Mouse (Mus musculus) erythroblast, embryonic 14.5 days (primary cell): ENCODE measurements around the gene Fut1. TPM values are rescaled to one million over a fixed set of nuclear protein-coding genes. Genes with fewer than 3 reads are reported as not detected.

Source experiments
- H3K27me3 ChIP-seq: 2 replicates; pipeline ENCODE4 v1.6.1; 2012; ENCODE audit warnings: inconsistent platforms; ENCODE audit not compliant: control insufficient read depth
- H3K36me3 ChIP-seq: 2 replicates; pipeline ENCODE4 v1.6.1; 2012; ENCODE audit warnings: mild to moderate bottlenecking, inconsistent platforms; ENCODE audit not compliant: control insufficient read depth
- H3K4me1 ChIP-seq: 2 replicates; pipeline ENCODE4 v1.6.1; 2012; ENCODE audit warnings: inconsistent platforms; ENCODE audit not compliant: control insufficient read depth
- H3K4me3 ChIP-seq: replicated peaks from 2 replicates; pipeline ENCODE3; 2012; ENCODE audit warnings: moderate library complexity, mild to moderate bottlenecking, inconsistent platforms
- H3K9me3 ChIP-seq: 2 replicates; pipeline ENCODE4 v1.6.1; 2012; ENCODE audit warnings: low read length, inconsistent platforms, mixed read lengths; ENCODE audit not compliant: control insufficient read depth
- GATA1 ChIP-seq: IDR thresholded peaks from 2 replicates; pipeline ENCODE4 v1.6.1; 2012; ENCODE audit warnings: low read length, inconsistent platforms, mixed read lengths
- TAL1 ChIP-seq: IDR thresholded peaks from 3 replicates; pipeline ENCODE4 v1.6.1; 2012; ENCODE audit warnings: low read length, inconsistent platforms, mixed read lengths
- polyA plus RNA-seq: library from polyadenylated mRNA; stranded (reverse); fragments of >175 nt; gene quantifications from 2 replicates; pipeline ENCODE4 v1.2.3, GENCODE M21; 2012

Gene Fut1
- polyA plus RNA-seq, 1 experiment: not detected

GRCm38 (mm10) chr7:45597527-45597926 is 19.6 kb upstream of the Fut1 start:
- no peak for TF ChIP-seq TAL1
- TF ChIP-seq GATA1: no peak
- no peaks in the 10 kb centered on the region for H3K27me3 ChIP-seq
- no peaks in the 10 kb centered on the region for H3K9me3 ChIP-seq
- H3K4me3 ChIP-seq: no peak overlapping the region
- H3K36me3 ChIP-seq: no peaks in the 10 kb centered on the region
- peaks cover 2% of the 10 kb centered on the region for H3K4me1 ChIP-seq

GRCm38 (mm10) chr7:45598960-45599879 is 17.9 kb upstream of the Fut1 start:
- H3K9me3 ChIP-seq: no peaks in the 10 kb centered on the region
- TF ChIP-seq GATA1 (no peak), TAL1 (no peak)
- H3K4me3 ChIP-seq: no peak overlapping the region
- H3K4me1 ChIP-seq: peaks cover 1% of the 10 kb centered on the region
- H3K27me3 ChIP-seq: no peaks in the 10 kb centered on the region
- no peaks in the 10 kb centered on the region for H3K36me3 ChIP-seq

- Histone ChIP-seq H3K36me3 (no peaks in the 10 kb centered on the region), H3K27me3 (no peaks in the 10 kb centered on the region), H3K9me3 (no peaks in the 10 kb centered on the region), H3K4me3 (no peak overlapping the region), H3K4me1 (no peaks in the 10 kb centered on the region)
- TF ChIP-seq TAL1: no peak
- no peak for TF ChIP-seq GATA1
Observed at GRCm38 (mm10) chr7:45605704-45606289, 11.3 kb upstream of the Fut1 start.

GRCm38 (mm10) chr7:45609511-45609910 is 7.6 kb upstream of the Fut1 start:
- Histone ChIP-seq H3K4me3 (no peak overlapping the region), H3K4me1 (no peaks in the 10 kb centered on the region)
- no peak for TF ChIP-seq TAL1
- TF ChIP-seq GATA1: no peak

GRCm38 (mm10) chr7:45616277-45616676 is 812 bp upstream of the Fut1 start:
- Histone ChIP-seq H3K36me3 (no peaks in the 10 kb centered on the region), H3K9me3 (no peaks in the 10 kb centered on the region), H3K4me3 (no peak overlapping the region), H3K4me1 (no peaks in the 10 kb centered on the region), H3K27me3 (peaks cover 36% of the 10 kb centered on the region)
- TF ChIP-seq TAL1 (no peak), GATA1 (no peak)

More at GRCm38 (mm10) chr7:45609511-45609910, 7.6 kb upstream of the Fut1 start:
- Histone ChIP-seq H3K36me3 (no peaks in the 10 kb centered on the region), H3K9me3 (no peaks in the 10 kb centered on the region), H3K27me3 (no peaks in the 10 kb centered on the region)

- Histone ChIP-seq H3K4me3 (no peak overlapping the region), H3K4me1 (peaks cover 2% of the 10 kb centered on the region; the same call in 1 of the 2 replicates), H3K36me3 (no peaks in the 10 kb centered on the region), H3K27me3 (peaks cover 36% of the 10 kb centered on the region), H3K9me3 (no peaks in the 10 kb centered on the region)
- TF ChIP-seq TAL1 (no peak), GATA1 (no peak)
Observed at GRCm38 (mm10) chr7:45618316-45618715, 1.2 kb downstream of the Fut1 start.

GRCm38 (mm10) chr7:45619592-45619991 is 2.5 kb downstream of the Fut1 start:
- peaks cover 2% of the 10 kb centered on the region; the same call in 1 of the 2 replicates for H3K4me1 ChIP-seq
- H3K36me3 ChIP-seq: no peaks in the 10 kb centered on the region
- H3K9me3 ChIP-seq: no peaks in the 10 kb centered on the region
- TF ChIP-seq GATA1 (no peak), TAL1 (no peak)
- no peak overlapping the region for H3K4me3 ChIP-seq
- peaks cover 38% of the 10 kb centered on the region for H3K27me3 ChIP-seq

GRCm38 (mm10) chr7:45621443-45621842 is 4.4 kb downstream of the Fut1 start, which contains the start of gene Izumo1:
Gene Izumo1, plus strand, starts transcription at chr7:45621811.
- peaks cover 43% of the 10 kb centered on the region for H3K27me3 ChIP-seq
- no peak within 1 kb of the TSS for H3K4me3 ChIP-seq
- H3K36me3 ChIP-seq: no peaks in the 10 kb centered on the region
- H3K9me3 ChIP-seq: no peaks in the 10 kb centered on the region
- H3K4me1 ChIP-seq: peaks cover 2% of the 10 kb centered on the region; the same call in 1 of the 2 replicates
- TF ChIP-seq GATA1: no peak
- no peak for TF ChIP-seq TAL1

GRCm38 (mm10) chr7:45623507-45623906 is 6.4 kb downstream of the Fut1 start:
- Histone ChIP-seq H3K9me3 (peaks cover 2% of the 10 kb centered on the region; the same call in 1 of the 2 replicates), H3K4me3 (no peak overlapping the region), H3K36me3 (no peaks in the 10 kb centered on the region), H3K4me1 (peaks cover 4% of the 10 kb centered on the region), H3K27me3 (peaks cover 45% of the 10 kb centered on the region)
- no peak for TF ChIP-seq TAL1
- TF ChIP-seq GATA1: no peak

- H3K27me3 ChIP-seq: peaks cover 50% of the 10 kb centered on the region
- TF ChIP-seq TAL1 (no peak), GATA1 (no peak)
Observed at GRCm38 (mm10) chr7:45624718-45625117, 7.6 kb downstream of the Fut1 start.

More at GRCm38 (mm10) chr7:45624718-45625117, 7.6 kb downstream of the Fut1 start:
- no peak overlapping the region for H3K4me3 ChIP-seq
- H3K36me3 ChIP-seq: no peaks in the 10 kb centered on the region
- H3K4me1 ChIP-seq: peaks cover 11% of the 10 kb centered on the region
- H3K9me3 ChIP-seq: peaks cover 2% of the 10 kb centered on the region; the same call in 1 of the 2 replicates
